Mouse (Mus musculus): ENCODE results near the gene Ankrd52.
A peak's percentile ranks its signal among the peaks of the same experiment; 100 is the strongest.

DNA sequence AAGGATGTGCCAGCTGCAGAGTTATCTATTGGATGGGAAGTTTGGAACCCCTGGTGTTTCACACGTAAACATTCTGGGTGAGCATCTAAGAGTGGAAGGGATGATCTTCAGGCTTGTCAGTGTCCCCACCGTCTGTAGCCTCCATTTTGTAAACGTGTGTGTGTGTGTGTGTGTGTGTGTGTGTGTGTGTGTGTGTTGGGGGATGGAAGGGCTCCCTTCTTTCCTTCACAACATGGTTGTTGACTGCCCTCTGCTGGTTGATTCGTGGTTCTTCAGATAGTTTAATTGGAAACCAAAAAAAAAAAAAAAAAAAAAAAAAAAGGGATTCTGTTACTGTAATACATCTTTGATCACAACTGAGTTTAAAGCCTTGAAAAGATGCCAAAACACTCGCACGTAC is 78.4 kb downstream of the Ankrd52 start:
- 0 out of 2 replicates have a peak, but pooled peaks have one; percentile 21 for TF ChIP-seq CTCF (IDR thresholded peaks at IDR 0.05; ENCODE audit: control insufficient read depth, insufficient read depth, insufficient replicate concordance, low read depth, low read length)
- no peak for TF ChIP-seq POLR2A (IDR thresholded peaks at IDR 0.05; ENCODE audit: control insufficient read depth, low read depth, low read length)
